Mouse (Mus musculus): ENCODE results near the gene B2m.

GRCm38 (mm10) chr2:122157561-122157960 lies 10.1 kb downstream of the B2m start:
- TF ChIP-seq CTCF (IDR thresholded peaks at IDR 0.05; ENCODE audit: low read depth) (no peak), EP300 (optimal IDR thresholded peaks at IDR 0.05) (no peak)
